Mouse (Mus musculus): ENCODE results near the gene Pld2.

Gene Pld2

DNA sequence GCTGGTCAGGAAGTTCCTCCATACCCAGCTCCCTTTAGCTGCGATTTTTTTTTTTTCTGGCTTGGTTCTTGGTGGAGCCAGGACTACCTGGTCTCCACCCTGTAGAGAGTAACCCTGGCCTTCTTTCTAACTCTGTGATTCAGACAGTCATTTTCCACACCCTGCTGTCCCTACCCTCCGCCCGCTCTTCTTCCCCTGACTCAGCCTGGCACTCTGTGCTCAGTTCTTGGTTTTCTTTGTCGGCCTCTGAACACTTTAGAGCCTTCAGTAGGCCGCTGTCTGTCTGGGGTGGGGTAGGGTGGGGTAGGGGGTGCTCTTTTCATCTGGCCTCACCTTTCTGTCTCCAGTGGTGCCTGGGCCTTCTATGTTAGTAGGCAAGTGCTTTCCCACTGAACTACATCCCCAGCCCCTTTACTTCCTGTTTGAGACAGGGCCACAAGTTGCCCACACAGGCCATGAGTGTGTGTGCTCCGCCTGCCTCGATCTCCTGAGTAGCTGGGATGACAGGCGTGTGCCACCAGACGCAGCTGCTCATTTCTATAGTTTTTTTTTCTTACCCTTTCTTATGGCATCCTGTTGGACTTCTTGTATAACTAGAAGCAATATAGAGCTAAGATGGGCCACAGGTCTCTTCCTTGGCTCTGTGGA is 40.0 kb downstream of the Pld2 start:
- no peak for DNase-seq

DNA sequence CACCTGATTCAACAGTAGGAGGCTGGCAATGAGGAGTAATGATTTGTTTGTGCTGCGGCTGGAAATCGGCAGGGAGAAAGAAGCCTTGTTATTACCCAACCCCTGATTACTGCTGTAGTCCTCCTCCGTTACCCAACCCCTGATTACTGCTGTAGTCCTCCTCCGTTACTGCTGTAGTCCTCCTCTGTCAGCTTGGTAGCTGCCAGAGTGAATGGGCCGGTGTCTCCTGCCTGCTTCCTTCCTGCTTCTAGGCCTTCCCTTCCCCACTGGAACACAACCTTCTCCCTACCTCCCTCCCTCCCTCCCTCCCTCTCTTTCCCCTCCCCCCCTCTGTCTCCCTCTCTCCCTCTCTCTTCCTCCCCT is 40.5 kb downstream of the Pld2 start:
- DNase-seq: peak; percentile 32

DNA sequence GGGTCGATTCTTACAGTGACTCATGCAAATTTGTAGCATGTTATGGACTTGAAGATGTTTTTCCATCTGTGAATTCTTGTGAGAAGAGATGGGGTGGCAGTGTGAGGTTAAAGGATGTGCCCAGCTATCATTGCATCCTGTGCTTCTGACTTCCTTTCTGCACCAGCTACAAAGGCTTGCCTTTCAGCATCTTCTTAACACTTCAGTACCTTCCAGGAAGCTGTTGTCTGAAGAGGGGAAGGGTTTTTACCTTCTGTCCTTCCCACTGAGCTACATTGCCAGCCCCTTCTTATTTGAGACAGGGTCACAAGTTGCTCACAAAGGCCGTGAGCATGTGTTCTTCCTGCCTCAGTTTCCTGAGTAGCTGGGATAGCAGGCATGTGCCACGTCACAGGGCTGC is 41.1 kb downstream of the Pld2 start:
- DNase-seq: no peak

DNA sequence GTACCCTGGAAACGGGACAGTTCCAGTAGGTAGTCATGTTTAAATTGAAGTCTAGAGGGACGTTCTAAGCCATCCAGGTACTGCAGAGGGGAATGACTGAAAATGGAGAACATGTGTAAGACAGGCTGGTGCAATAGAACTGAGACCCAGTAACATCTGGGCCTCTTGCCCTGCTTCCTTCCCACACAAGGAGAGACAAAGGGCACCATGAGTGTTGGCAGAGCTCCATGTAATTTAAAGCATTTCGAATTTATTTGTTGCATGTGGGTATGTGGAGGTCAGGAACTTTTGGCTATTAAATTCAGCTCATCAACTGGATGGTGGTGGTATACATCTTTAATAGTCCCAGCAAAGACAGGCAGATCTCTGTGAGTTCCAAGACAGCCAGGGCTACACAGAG is 42.3 kb downstream of the Pld2 start:
- DNase-seq: peak; percentile 35

DNA sequence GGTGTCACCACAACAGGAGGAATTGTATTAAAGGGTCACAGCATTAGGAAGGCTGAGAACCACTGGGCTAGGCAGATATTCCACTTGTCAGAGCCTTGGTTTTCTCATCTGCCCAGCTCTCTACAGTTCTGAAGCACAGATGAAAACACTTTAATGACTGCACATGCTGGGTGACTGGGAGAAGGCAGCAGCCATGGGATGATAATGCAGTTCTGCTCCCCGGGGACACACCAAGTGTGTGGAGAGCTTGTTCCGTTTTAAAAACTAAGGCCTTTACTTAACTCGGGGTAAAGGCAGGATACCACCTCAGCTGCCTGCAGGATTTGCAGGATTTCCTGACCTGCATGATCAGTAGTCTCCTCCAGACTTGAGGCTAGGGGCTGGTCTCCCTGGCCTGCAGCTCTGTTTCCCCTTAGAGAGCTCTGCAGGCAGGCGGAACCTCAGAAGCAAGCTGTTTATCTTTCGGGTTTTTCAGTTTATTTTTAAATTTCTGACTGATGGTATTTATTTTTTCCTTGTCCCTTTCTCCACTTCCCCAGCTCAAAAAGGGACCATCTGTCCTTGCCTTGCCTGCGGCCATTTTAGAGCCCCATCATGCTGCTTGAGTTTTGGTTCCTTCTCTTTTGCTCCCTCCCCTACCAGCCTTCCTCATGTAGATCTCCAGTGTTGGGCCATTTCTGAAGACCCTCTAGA is 43.3 kb downstream of the Pld2 start:
- no peak for DNase-seq

DNA sequence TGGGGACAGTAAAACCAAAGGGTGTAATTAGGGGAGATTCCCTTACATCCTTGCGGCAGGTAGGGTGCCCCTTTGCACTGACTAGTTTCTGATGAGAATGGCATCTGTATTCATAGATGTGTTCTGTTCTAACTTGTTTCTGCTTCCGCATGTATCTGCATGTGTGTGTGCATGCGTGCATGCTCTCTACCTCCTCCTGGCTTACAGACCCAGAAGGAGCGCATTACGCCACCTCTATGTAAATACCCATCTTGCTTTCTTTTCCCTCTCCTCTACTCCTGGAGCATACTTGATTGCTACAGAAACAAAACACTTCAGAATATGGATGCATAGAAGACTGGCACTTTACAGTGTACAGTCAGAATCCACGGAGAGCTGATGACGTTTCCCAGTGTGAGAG is 43.9 kb downstream of the Pld2 start:
- no peak for DNase-seq

DNA sequence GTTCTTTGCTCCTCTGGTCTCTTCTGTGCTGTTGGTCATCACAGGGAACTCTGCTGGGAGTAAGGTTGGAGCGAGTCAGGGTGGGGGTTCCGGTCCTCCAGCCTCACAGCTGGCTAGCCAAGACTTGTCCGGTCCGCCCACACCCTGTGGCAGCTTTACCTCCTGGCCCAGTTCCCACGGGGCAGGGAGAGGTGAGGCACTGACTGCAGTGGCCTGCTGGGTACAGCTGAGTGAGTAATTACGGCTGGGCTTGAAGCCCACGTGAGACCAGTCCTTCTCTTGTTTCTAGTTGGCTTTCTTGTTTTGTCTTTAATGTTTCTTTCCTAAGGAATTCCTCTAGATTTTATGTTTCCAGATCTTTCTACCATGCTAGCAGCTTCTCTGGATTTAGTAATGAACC is 45.6 kb downstream of the Pld2 start:
- DNase-seq: peak; percentile 78

DNA sequence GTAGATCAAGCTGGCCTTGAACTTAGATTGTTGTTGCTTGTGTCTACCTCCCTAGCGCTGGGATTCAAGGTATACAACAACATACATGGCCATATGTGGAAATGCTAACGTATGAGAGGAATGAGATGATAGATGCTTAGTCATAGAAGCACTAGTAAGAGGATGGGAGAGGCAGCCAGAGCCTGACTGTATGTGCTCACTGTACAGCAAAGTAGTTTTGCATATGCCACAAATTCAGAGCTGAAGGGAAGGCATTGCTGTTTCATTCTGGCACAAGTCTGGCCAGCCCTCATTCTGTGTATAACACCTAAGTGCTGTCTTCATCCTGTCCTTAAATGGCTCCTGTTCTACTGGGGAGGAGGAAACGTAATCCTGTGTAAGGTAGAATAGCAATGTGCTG is 46.4 kb downstream of the Pld2 start:
- no peak for DNase-seq

DNA sequence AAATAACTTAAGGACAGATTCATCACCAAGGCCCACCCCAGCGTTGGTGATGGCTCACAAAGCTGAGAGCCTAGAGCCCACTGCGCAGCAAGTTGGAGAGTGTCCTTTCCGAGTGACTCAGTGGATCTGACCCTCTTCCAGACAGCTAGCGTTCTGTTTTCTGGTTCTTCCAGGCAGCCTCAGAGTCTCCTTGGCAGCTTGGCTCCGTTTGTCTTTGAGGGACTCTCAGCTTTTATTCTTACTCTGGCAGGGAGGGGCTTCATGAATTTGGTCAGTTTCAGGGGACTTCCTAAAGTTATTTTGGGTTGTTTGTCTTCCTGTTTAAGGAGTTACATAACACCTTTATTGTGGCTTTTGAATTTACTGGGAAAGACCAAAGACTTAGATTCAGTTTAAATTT is 47.1 kb downstream of the Pld2 start:
- DNase-seq: no peak

DNA sequence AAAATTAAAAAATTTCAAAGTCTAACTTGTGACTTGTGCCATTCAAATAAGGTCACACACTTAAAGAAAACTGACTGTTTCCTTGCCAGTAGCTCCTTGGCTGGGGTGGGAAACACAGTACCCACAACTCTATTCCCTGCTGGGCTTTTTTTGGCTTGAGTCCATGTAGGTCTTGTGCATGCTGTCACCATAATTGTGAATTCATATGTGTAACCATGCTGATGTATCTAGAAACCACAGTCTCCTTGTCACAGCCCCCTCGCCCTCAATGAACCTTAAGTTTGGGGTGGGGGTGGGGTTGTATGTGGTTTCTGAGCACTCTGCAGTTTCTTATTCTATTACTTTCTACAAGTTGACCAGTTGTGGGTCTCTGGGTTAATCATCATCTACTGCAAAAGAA is 51.9 kb downstream of the Pld2 start:
- DNase-seq: no peak

DNA sequence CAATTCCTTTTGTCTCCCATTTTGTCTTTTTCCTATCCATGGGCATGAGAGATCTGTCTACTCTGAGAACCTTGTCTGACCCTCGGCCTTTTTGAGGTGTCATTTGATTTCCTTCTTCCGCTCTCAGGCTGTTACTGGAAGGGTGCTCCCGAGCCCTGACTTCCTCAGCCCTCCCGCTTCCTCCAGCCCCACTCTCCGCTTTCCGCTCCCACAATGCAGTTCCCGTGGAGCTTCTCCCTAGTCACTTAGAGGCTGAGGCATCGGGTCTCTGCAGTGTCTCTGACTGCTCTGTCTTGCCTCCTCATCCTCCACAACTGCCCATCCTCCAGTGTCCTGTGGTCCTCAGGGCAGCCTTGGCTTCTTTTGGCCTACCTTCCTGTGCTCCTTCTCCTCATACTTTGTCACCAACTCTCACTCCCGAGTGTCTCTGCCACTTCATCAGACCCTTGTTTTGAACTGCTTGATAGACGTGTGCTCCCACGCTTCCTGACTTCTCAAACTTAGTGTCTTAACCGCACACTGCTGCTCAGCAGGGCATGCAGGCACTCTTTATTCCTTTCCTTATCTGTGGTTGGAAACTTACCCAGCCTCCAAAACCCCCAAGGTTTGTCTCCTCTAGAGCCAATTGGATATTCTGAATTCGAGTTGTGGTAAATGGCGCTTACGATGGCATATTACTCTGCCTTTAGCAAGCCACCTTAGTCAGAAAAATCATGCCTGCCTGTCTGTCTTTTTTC is 54.6 kb downstream of the Pld2 start:
- peak; percentile 66 for DNase-seq

DNA sequence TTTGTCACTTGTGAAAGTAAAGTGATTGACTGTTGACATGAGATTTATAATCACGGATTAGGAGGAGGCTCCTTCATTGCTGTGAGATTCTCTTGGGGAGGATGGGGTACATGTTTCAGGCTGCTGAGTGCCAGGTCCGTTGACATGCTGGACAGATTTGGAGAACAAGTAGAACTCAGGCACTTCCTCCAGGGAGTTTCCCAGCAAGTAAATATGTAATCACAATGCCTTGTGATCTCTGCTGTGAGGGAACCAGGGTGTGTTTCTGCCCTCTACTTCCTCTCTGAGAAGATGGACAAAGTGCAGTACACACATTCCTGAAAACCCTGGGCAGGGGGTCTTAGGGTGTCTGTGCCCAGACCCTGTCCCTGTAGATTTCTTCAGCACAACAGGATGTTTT is 55.8 kb downstream of the Pld2 start:
- DNase-seq: peak; percentile 63

DNA sequence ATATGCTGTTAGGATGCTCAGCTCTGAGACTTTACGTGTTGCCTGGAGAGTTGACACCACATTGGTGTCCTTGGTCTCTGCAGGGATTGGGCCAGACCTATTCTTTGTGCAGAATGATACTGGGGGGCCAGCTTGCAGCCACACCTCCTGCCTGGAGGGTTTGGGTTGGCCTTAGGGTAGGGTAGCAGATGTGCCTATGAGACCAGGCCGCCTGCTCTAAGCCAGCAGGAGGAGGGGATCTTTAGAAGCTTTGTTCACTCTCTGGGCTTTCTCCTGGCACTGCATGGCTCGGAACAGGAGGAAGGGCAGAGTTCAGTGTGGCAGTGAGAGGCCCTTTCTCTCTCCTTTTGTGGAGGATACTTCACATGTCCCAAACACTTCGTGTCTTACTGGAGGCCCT is 56.2 kb downstream of the Pld2 start:
- no peak for DNase-seq

DNA sequence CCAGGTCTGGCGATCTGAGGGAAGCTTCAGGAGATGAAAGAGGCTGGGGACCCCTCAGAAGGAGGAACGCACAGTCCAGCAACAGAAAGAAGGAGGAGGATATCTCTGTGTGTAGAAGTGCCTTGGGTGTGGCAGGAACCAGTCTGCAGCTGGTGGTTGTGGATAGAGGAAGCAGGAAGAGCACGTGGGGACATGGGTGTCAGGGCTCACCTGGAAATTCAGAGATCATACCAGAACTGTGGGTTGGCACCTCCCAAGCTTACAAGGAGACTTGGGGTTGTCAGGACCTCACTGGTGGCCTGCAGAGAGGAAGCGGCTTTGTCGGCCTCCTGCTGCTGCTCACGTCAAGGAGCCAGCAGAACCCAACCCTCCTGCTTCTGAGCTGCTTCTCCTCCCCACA is 57.4 kb downstream of the Pld2 start:
- no peak for DNase-seq

DNA sequence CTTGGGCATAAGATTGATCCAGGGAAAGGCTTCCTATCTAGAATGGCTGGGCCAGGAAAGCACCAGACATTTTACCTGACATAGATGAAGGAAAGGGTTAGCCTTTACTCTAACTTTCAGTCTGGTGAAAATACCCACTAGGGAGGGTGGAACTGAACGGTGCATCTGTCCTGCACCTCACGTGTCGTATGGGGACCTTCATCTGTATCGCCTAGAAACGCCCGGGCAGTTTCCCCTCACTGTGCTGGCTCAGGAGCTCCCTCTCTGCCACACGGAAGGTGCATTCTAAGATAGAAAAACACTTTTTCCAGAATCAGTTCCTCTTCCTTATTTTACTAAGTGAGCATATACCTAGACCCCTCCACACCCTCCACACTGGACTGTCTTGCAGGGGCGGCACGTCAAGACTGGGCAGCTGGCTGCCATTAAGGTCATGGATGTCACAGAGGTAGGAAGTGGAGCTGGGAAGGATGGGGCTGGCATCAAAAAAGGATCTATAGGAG is 58.6 kb downstream of the Pld2 start:
- DNase-seq: no peak

DNA sequence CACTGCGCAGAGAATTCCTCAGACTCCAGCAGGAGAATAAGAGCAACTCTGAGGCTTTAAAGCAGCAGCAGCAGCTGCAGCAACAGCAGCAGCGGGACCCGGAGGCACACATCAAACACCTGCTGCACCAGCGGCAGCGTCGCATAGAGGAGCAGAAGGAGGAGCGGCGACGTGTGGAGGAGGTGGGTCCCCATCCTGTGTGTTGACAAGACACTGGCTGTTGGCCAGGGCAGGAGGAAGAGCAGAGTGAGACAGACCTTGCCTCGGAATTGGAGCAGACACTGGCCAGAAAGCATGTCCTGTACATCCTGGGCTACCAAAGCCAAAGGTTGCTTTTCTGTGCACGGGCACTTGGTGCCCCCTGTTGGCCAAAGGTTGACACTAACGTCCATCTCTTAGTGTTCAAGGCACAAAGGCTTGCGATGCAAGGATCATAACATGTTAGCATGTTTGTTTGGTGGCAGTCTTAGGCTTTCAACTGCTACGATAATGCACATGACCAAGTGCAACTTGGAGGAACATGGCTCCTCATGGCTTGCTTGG is 65.2 kb downstream of the Pld2 start:
- DNase-seq: peak; percentile 91

DNA sequence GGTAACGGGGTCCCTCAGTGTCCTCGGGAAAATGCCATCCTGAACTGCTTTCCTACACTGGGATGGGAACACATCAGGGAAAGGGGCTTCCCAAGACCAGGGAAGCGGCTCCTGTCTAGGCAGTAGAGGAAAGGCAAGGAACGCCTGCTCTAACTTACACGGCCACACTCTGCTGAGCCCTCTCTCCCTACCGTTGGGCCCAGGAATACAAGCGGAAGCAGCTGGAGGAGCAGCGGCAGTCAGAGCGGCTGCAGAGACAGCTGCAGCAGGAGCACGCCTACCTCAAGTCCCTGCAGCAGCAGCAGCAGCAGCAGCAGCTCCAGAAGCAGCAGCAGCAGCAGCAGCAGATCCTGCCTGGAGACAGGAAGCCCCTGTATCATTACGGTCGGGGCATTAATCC is 66.9 kb downstream of the Pld2 start:
- no peak for DNase-seq

DNA sequence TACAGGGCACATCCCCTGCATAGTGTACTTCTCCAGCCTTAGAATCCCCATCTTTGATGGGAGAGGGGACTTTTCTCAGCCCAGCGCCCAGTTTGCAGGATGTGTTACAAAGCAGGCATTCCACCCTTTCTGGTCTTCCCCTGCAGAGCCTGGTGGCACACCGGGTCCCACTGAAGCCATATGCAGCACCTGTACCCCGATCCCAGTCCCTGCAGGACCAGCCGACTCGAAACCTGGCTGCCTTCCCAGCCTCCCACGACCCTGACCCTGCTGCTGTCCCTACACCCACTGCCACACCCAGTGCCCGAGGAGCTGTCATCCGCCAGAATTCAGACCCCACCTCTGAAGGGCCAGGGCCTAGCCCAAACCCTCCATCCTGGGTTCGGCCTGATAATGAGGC is 67.7 kb downstream of the Pld2 start:
- no peak for DNase-seq
